Mouse (Mus musculus) limb, embryonic 11.5 days (tissue): ENCODE measurements around the gene Epha2. TPM values are rescaled to one million over a fixed set of nuclear protein-coding genes. Genes with fewer than 3 reads are reported as not detected.

ENCODE experiments used
- ATAC-seq: fragments of 200-750 bp; cut with Nextera tagmentation; 2 replicates; pipeline ENCODE4 v1.8.0; 2017; ENCODE audit warnings: low read depth; ENCODE audit not compliant: insufficient number of reproducible peaks, low FRiP score, low TSS enrichment
- DNase-seq: peaks from one replicate; pipeline ENCODE4 v3.0.0-alpha.2; 2015; ENCODE audit warnings: low spot score
- H3K27ac ChIP-seq: fragments of 300-500 bp; sonication (generic); replicated peaks from 2 replicates; pipeline ENCODE4 v1.5.1; 2014; ENCODE audit warnings: low read depth, mild to moderate bottlenecking, low read length
- H3K27me3 ChIP-seq: fragments of 300-500 bp; sonication (generic); 2 replicates; pipeline ENCODE4 v1.6.1; 2014; ENCODE audit warnings: mild to moderate bottlenecking, low read length, mixed read lengths; ENCODE audit not compliant: control insufficient read depth, insufficient read depth
- H3K36me3 ChIP-seq: fragments of 300-500 bp; sonication (generic); 2 replicates; pipeline ENCODE4 v1.6.1; 2014; ENCODE audit warnings: mild to moderate bottlenecking, low read length, moderate library complexity, mixed read lengths; ENCODE audit not compliant: control insufficient read depth, insufficient read depth
- H3K4me1 ChIP-seq: fragments of 300-500 bp; sonication (generic); 2 replicates; pipeline ENCODE4 v1.6.1; 2014; ENCODE audit warnings: low read length, mixed read lengths; ENCODE audit not compliant: control insufficient read depth, insufficient read depth
- H3K4me2 ChIP-seq: fragments of 300-500 bp; sonication (generic); 2 replicates; pipeline ENCODE4 v1.6.1; 2014; ENCODE audit warnings: low read depth, mild to moderate bottlenecking, moderate library complexity; ENCODE audit not compliant: severe bottlenecking
- H3K4me3 ChIP-seq: fragments of 300-500 bp; sonication (generic); 2 replicates; pipeline ENCODE4 v1.5.1; 2014; ENCODE audit warnings: low read depth, low read length
- H3K9ac ChIP-seq: fragments of 300-500 bp; sonication (generic); 2 replicates; pipeline ENCODE4 v1.6.1; 2014; ENCODE audit warnings: mild to moderate bottlenecking, low read length
- H3K9me3 ChIP-seq: fragments of 300-500 bp; sonication (generic); 2 replicates; pipeline ENCODE4 v1.6.1; 2016; ENCODE audit warnings: low read length; ENCODE audit not compliant: control insufficient read depth
- WGBS: fragments of 180-500 bp; shearing (Covaris S2); extraction: QIAGEN DNeasy Blood & Tissue Kit; methylation state at CpG from one replicate; pipeline ENCODE4 v1.1.7; 2014; 5-methylcytosine and 5-hydroxymethylcytosine counted together
- polyA plus RNA-seq: library from polyadenylated mRNA; unstranded; fragments of >200 nt; fragmentation: Nextera tagmentation; extraction: Ambion mirVana; gene quantifications from 2 replicates; pipeline ENCODE4 v1.2.1, GENCODE M21; 2014

Epha2 gene
- polyA plus RNA-seq, 1 experiment from 2014 or later: 2.4 TPM

DNA sequence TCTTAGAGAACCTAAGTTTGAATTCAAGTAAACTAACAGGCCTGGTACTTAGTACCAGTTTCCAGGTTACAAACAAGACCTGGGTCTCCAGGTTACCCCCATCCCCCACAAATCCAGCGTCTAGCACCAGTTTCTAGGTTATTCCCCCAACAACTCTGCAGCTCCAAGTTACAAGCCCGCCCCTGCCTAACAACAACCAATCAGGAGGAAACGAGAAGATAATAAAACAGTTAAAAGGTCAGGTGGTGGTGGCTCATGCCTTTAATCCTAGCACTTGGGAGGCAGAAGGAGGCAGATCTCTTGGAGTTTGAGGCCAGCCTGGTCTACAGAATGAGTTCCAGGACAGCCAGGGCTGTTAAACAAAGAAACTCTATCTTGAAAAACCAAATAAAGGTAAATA lies 33.8 kb upstream of the Epha2 start:
- H3K9ac ChIP-seq: no peak overlapping the region
- ATAC-seq (no peak), DNase-seq (no peak)
- WGBS: 62% methylated on average over 3 of the region's 3 CpGs
- peaks cover 3% of the 10 kb centered on the region; the same call in 1 of the 2 replicates for H3K9me3 ChIP-seq
- no peaks in the 10 kb centered on the region for H3K4me1 ChIP-seq
- H3K36me3 ChIP-seq: no peaks in the 10 kb centered on the region
- no peak overlapping the region for H3K4me3 ChIP-seq
- no peak overlapping the region for H3K27ac ChIP-seq
- no peaks in the 10 kb centered on the region for H3K27me3 ChIP-seq
- H3K4me2 ChIP-seq: no peak overlapping the region

DNA sequence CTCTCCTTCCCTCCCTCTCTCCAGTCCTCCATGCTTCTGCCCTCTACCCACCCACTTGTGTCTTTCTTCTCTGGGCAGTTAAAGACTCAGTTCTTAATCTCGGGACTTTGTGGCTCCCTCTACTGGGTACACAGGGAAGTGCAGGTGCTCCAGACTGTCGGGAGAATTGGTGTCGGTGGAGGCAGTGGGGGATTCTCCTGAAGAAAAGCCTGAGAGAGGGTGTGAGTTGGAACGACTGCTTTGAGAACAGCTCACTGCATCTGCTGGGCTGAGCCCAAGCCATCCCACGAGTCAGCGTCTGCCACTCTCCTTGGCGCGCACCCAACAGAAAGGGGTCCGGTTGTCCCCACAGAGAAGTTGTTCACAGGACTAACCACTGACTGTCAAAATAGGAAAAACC lies 33.2 kb upstream of the Epha2 start:
- DNase-seq (peak; percentile 80), ATAC-seq (no peak)
- no peak overlapping the region for H3K9ac ChIP-seq
- H3K4me1 ChIP-seq: no peaks in the 10 kb centered on the region
- 52% methylated on average over 9 of the region's 9 CpGs for WGBS
- H3K27me3 ChIP-seq: no peaks in the 10 kb centered on the region
- no peak overlapping the region for H3K4me3 ChIP-seq
- no peak overlapping the region for H3K4me2 ChIP-seq
- H3K9me3 ChIP-seq: peaks cover 3% of the 10 kb centered on the region; the same call in 1 of the 2 replicates
- H3K36me3 ChIP-seq: no peaks in the 10 kb centered on the region
- H3K27ac ChIP-seq: no peak overlapping the region

DNA sequence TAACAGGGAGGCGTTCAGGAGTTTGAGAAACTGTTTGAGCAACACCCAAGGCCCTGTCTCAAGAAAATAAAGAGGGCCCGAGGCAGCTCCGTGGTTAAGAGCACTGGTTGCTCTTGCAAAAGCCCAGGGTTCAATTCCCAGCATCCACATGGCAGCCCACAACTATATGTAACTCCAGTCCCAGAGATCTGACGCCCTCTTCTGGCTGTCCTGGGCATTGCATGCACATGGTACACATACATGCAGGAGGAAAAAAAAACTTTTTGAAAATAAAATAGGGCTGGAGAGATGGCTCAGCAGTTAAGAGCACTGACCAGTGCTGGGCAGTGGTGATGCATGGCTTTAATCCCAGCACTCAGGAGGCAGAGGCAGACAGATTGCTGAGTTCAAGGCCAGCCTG lies 32.7 kb upstream of the Epha2 start:
- Histone ChIP-seq H3K9me3 (peaks cover 3% of the 10 kb centered on the region; the same call in 1 of the 2 replicates), H3K27me3 (no peaks in the 10 kb centered on the region), H3K36me3 (no peaks in the 10 kb centered on the region), H3K4me3 (no peak overlapping the region), H3K27ac (no peak overlapping the region), H3K4me2 (no peak overlapping the region), H3K4me1 (no peaks in the 10 kb centered on the region), H3K9ac (no peak overlapping the region)
- no peak for ATAC-seq
- DNase-seq: no peak
- 86% methylated on average over 4 of the region's 4 CpGs for WGBS

DNA sequence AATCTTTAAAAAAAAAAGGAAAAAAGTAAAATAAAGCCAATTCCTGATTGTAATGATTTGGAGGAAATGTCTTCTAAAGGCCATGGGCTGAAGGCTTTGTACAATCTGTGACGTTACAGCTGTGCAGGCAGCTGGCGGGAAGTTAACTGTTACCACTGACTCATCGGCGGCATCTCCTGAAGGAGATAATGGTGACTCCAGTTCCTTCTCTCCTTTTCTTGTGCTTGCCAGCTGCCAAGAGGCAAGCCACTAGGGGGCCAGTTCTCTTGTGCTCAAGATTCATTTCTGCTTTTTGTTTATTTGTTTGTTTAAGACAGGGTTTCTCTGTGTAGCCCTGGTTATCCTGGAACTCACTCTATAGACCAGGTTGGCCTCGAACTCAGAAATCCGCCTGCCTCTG lies 32.0 kb upstream of the Epha2 start:
- ATAC-seq (no peak), DNase-seq (no peak)
- 82% methylated on average over 6 of the region's 6 CpGs for WGBS
- Histone ChIP-seq H3K4me2 (no peak overlapping the region), H3K27me3 (no peaks in the 10 kb centered on the region), H3K9me3 (peaks cover 3% of the 10 kb centered on the region; the same call in 1 of the 2 replicates), H3K27ac (no peak overlapping the region), H3K9ac (no peak overlapping the region), H3K4me3 (no peak overlapping the region), H3K36me3 (no peaks in the 10 kb centered on the region), H3K4me1 (no peaks in the 10 kb centered on the region)

DNA sequence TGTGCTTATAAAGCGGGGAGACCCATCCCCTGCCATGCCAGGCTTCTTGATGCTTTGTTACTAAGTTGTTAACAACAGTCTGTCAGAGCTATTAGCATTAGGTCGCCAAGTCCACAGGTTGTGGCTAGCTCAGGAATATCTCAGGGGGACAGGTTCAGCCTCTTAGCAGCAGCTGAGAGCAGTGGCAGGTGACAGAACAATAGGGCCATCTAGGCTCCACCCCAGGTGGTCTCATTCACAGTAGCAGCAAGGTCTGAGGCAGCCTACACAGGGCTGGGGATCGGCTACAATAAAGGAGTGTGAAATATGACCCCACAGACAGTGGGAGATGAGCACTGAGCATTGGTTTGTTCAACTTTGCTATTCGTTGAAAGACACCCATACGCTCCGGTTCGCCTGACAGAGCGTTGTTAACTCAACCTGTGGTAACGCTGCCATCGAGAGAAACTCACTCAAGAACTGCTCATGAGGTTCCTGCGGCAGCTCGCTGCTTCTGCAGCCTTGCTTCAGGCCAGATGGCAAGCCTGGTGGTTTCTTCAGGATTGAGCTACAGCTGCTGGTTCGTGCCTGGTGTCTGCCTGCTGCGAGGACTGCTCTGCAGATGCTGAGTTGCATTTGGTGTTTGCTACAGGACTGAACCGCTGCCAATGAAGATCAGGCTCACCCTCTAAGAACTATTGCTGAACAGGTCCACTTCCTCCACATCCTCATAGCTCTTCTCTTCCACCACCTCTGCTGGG lies 30.7 kb upstream of the Epha2 start:
- H3K36me3 ChIP-seq: no peaks in the 10 kb centered on the region
- WGBS: 57% methylated on average over 15 of the region's 15 CpGs
- no peak overlapping the region for H3K9ac ChIP-seq
- H3K4me2 ChIP-seq: no peak overlapping the region; the same call in 1 of the 2 replicates
- H3K27ac ChIP-seq: no peak overlapping the region
- no peak for DNase-seq
- ATAC-seq: no peak
- no peaks in the 10 kb centered on the region for H3K4me1 ChIP-seq
- no peak overlapping the region for H3K4me3 ChIP-seq
- H3K9me3 ChIP-seq: peaks cover 3% of the 10 kb centered on the region; the same call in 1 of the 2 replicates
- no peaks in the 10 kb centered on the region for H3K27me3 ChIP-seq

DNA sequence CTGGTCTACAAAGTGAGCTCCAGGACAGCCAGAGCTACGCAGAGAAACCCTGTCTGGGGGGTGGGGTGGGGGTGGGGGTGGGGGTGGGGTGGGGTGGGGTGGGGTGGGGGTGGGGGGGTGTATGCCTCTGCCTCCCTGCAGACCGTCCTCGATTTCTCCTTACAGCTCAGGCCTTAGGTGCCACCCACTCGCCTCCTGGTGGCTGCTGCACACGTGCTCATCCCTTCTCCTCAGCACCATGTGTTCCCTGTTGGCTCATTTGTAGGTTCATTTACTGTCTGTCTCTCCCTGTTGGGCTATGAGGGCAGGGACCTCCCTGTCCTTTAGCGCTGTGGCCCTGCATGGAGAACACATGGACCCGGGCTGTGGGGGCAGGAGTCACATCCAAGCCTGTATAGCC lies 29.8 kb upstream of the Epha2 start:
- Histone ChIP-seq H3K27ac (no peak overlapping the region), H3K27me3 (no peaks in the 10 kb centered on the region), H3K9ac (no peak overlapping the region), H3K4me2 (no peak overlapping the region), H3K4me3 (no peak overlapping the region), H3K9me3 (peaks cover 3% of the 10 kb centered on the region; the same call in 1 of the 2 replicates), H3K4me1 (no peaks in the 10 kb centered on the region), H3K36me3 (no peaks in the 10 kb centered on the region)
- no peak for ATAC-seq
- 73% methylated on average over 7 of the region's 7 CpGs for WGBS
- no peak for DNase-seq

DNA sequence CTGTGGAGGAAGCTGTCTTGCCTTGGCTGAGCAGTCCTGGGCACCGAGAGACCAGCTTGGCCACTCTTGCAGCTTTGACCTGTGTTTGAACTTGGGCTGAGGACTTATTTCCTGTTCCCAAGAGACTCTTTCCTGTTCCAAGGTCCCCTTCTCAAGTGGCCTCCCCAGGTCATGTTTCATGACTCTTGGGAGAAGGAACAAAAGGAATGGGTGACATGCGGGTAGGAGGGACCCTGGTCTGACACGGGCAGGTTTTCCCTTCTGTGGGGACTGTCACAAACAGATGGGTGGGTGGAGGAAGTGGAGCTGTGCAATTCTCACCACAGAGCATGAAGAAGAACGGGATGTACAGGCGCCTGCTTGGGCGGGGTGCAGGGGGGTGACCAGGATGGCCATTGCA lies 29.3 kb upstream of the Epha2 start:
- no peaks in the 10 kb centered on the region for H3K4me1 ChIP-seq
- ATAC-seq (no peak), DNase-seq (no peak)
- no peak overlapping the region for H3K9ac ChIP-seq
- no peak overlapping the region for H3K4me3 ChIP-seq
- no peaks in the 10 kb centered on the region for H3K27me3 ChIP-seq
- H3K36me3 ChIP-seq: no peaks in the 10 kb centered on the region
- WGBS: 82% methylated on average over 6 of the region's 6 CpGs
- no peak overlapping the region for H3K4me2 ChIP-seq
- peaks cover 3% of the 10 kb centered on the region; the same call in 1 of the 2 replicates for H3K9me3 ChIP-seq
- no peak overlapping the region for H3K27ac ChIP-seq

DNA sequence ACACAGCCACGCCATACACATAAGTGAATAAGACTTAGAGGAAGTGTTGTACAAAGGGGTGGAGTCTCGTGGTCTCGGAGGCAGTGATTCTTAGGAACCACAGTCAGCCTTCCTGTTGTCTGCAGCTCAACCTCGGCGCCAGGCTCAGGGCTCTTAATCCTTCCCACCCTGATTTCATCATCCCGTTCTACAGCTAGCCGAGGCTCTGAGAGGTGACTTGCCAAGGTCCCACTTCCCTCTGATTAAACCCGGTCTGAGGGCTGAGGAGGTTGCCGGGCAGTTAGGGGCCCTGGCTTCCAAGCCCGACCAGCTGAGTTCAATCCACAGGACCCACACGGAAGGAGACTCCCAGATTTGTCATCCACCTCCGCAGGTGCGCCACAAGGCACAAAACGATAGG lies 28.2 kb upstream of the Epha2 start:
- no peaks in the 10 kb centered on the region for H3K36me3 ChIP-seq
- H3K27ac ChIP-seq: no peak overlapping the region
- ATAC-seq (peak; percentile 5; the same call in 1 of the 2 replicates), DNase-seq (no peak)
- H3K9me3 ChIP-seq: peaks cover 3% of the 10 kb centered on the region; the same call in 1 of the 2 replicates
- no peak overlapping the region for H3K9ac ChIP-seq
- 18% methylated on average over 14 of the region's 14 CpGs for WGBS
- peak overlapping the region; percentile 18 for H3K4me2 ChIP-seq
- no peak overlapping the region for H3K4me3 ChIP-seq
- H3K4me1 ChIP-seq: no peaks in the 10 kb centered on the region
- H3K27me3 ChIP-seq: no peaks in the 10 kb centered on the region
